Mouse (Mus musculus) neural tube, embryonic 13.5 days (tissue): Measurements from ENCODE around the gene Slit3. TPM values are rescaled to one million over a fixed set of nuclear protein-coding genes. Genes with fewer than 3 reads are reported as not detected.
A peak's percentile ranks its signal among the peaks of the same experiment; 100 is the strongest.

Experiments
- ATAC-seq: fragments of 200-750 bp; cut with Nextera tagmentation; 2 replicates; pipeline ENCODE4 v1.8.0; 2017; ENCODE audit warnings: low read depth, mild to moderate bottlenecking, moderate TSS enrichment, moderate library complexity
- H3K27ac ChIP-seq: fragments of 300-500 bp; sonication (generic); replicated peaks from 2 replicates; pipeline ENCODE4 v1.5.1; 2015; ENCODE audit warnings: moderate library complexity, mild to moderate bottlenecking, inconsistent platforms
- H3K27me3 ChIP-seq: fragments of 300-500 bp; sonication (generic); 2 replicates; pipeline ENCODE4 v1.6.1; 2015; ENCODE audit warnings: mild to moderate bottlenecking, inconsistent platforms
- H3K36me3 ChIP-seq: fragments of 300-500 bp; sonication (generic); 2 replicates; pipeline ENCODE4 v1.6.1; 2015; ENCODE audit warnings: mild to moderate bottlenecking, inconsistent platforms
- H3K4me1 ChIP-seq: fragments of 300-500 bp; sonication (generic); replicated peaks from 2 replicates; pipeline ENCODE4 v1.6.1; 2015; ENCODE audit warnings: inconsistent platforms
- H3K4me2 ChIP-seq: fragments of 300-500 bp; sonication (generic); 2 replicates; pipeline ENCODE4 v1.6.1; 2015; ENCODE audit warnings: inconsistent platforms, mild to moderate bottlenecking, moderate library complexity
- H3K4me3 ChIP-seq: fragments of 300-500 bp; sonication (generic); 2 replicates; pipeline ENCODE4 v1.5.1; 2015; ENCODE audit warnings: mild to moderate bottlenecking, inconsistent platforms
- H3K9ac ChIP-seq: fragments of 300-500 bp; sonication (generic); 2 replicates; pipeline ENCODE4 v1.6.1; 2015; ENCODE audit warnings: moderate library complexity, mild to moderate bottlenecking, inconsistent platforms
- H3K9me3 ChIP-seq: fragments of 300-500 bp; sonication (generic); 2 replicates; pipeline ENCODE4 v1.6.1; 2016; ENCODE audit warnings: inconsistent platforms
- WGBS: fragments of 180-500 bp; shearing (Covaris S2); methylation state at CpG from one replicate; pipeline ENCODE4 v1.1.7; 2015; 5-methylcytosine and 5-hydroxymethylcytosine counted together
- polyA plus RNA-seq: library from polyadenylated mRNA; unstranded; fragments of >200 nt; fragmentation: Nextera tagmentation; extraction: Ambion mirVana; gene quantifications from 2 replicates; pipeline ENCODE4 v1.2.1, GENCODE M21; 2015

Gene Slit3
- polyA plus RNA-seq, 1 experiment from 2014 or later, result 31.2 TPM

GRCm38 (mm10) chr11:35431130-35431529 lies 310.1 kb downstream of the Slit3 start:
- Histone ChIP-seq H3K27me3 (no peaks in the 10 kb centered on the region), H3K4me3 (no peak overlapping the region), H3K9me3 (no peaks in the 10 kb centered on the region), H3K4me2 (no peak overlapping the region), H3K27ac (no peak overlapping the region), H3K36me3 (no peaks in the 10 kb centered on the region), H3K4me1 (0 out of 2 replicates have a peak, but pooled peaks cover 3% of the 10 kb centered on the region), H3K9ac (no peak overlapping the region)
- 72% methylated on average over 8 of the region's 8 CpGs for WGBS
- ATAC-seq, result no peak

DNA sequence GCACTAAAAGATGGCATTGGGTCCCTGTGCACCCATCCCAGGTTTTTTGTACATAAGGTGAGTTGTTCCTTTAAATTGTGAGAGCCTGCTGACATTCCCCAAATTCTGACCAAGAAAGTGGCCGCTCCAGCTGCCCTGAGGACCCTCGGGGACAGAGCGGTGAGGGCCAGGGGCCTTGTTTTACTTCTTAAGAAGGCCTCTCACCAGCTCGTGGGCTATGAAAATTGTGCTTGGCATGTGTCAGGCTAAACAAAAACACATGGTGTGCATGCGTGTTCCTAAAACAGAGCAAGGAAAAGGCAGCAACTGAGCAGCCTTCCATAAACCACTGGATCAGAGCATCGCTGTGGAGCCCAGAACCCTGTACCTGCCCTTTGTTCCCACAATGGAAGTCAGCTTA lies 316.5 kb downstream of the Slit3 start:
- no peak overlapping the region for H3K4me3 ChIP-seq
- WGBS, result 90% methylated on average over 6 of the region's 6 CpGs
- H3K36me3 ChIP-seq, result no peaks in the 10 kb centered on the region
- H3K27ac ChIP-seq, result no peak overlapping the region
- H3K9ac ChIP-seq, result no peak overlapping the region
- H3K27me3 ChIP-seq, result no peaks in the 10 kb centered on the region
- no peak for ATAC-seq
- H3K4me2 ChIP-seq, result no peak overlapping the region
- 0 out of 2 replicates have a peak, but pooled peaks cover 3% of the 10 kb centered on the region for H3K4me1 ChIP-seq
- no peaks in the 10 kb centered on the region for H3K9me3 ChIP-seq

DNA sequence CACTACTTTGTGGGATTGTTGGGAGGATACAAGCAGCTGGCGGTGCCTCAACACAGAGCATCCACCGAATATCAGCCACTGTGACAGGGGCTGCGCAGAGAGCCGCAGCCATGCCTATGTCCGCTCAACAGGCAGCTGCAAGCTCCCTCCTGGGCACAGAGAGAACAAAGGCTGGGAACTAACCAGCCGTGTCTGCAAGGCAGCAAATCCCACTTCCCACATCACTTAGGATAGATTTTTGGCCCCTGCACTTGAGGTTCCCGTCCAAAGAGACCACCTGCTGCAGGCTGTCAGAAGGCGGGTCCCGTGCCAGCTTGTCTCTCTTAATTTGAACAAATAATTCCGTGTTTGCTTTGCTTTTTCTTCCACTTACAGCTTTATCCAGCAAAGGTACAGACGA lies 319.2 kb downstream of the Slit3 start:
- no peak overlapping the region for H3K27ac ChIP-seq
- 0 out of 2 replicates have a peak, but pooled peaks cover under 1% of the 10 kb centered on the region for H3K4me1 ChIP-seq
- no peak for ATAC-seq
- 38% methylated on average over 11 of the region's 11 CpGs for WGBS
- no peaks in the 10 kb centered on the region for H3K36me3 ChIP-seq
- H3K9me3 ChIP-seq, result no peaks in the 10 kb centered on the region
- H3K4me2 ChIP-seq, result no peak overlapping the region
- H3K9ac ChIP-seq, result no peak overlapping the region
- no peaks in the 10 kb centered on the region for H3K27me3 ChIP-seq
- H3K4me3 ChIP-seq, result no peak overlapping the region

DNA sequence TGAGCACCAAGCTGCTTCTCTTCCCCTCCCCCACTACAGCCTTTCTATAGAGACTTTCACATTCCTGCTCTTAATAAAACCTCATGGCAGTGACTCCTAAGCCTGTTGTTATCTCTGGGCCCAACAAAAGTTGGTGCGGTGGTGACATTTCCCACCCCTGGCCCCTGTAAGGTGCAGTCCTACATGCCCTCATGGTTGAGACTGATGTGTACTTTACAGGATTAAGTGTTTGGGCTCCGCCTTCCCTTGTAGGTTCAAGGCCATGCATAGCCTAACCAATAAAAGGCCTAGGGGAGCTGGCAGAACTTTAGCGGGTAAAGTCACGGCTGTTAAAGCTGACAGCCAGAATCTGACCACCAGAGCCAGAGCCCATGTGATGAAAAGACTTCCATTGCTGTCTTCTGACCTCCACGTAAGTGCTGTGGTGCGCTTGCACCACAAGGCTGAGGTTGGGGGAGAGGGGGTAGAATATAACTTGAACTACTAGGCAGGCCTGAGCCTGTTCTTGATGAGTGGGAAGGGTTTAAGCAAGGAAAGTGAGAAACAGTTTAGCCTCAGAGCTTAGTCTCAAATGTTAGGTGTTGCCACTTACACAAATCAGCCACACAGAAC lies 323.6 kb downstream of the Slit3 start:
- H3K27ac ChIP-seq, result no peak overlapping the region
- no peak for ATAC-seq
- H3K4me3 ChIP-seq, result no peak overlapping the region
- no peaks in the 10 kb centered on the region for H3K9me3 ChIP-seq
- H3K27me3 ChIP-seq, result peaks cover 17% of the 10 kb centered on the region; the same call in 1 of the 2 replicates
- H3K4me1 ChIP-seq, result peaks cover 4% of the 10 kb centered on the region; the same call in 1 of the 2 replicates
- H3K4me2 ChIP-seq, result no peak overlapping the region
- no peak overlapping the region for H3K9ac ChIP-seq
- H3K36me3 ChIP-seq, result no peaks in the 10 kb centered on the region
- 66% methylated on average over 6 of the region's 6 CpGs for WGBS

DNA sequence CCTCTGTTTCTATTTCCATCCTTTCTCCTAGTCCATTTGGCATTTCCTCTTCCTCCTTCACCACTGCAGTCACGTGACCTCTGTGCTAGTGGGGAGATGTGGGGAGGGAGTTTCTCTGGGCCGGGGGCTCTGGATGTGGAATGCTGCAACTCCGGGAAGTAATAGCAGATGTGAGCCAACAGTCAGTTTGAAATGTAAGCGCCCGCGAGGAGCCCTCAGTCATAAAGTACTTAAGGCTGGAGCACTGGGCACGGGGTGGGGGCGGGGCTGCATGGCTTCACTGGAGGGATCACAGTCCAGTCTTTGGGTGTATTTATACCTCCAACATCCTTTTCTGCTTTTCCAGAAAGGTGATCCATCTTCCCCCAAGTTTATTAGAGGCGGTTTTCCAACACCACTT lies 326.9 kb downstream of the Slit3 start:
- H3K4me1 ChIP-seq, result peaks cover 8% of the 10 kb centered on the region; the same call in 1 of the 2 replicates
- WGBS, result 27% methylated on average over 9 of the region's 9 CpGs
- H3K36me3 ChIP-seq, result no peaks in the 10 kb centered on the region

GRCm38 (mm10) chr11:35449199-35449598 lies 328.2 kb downstream of the Slit3 start:
- ATAC-seq, result no peak
- Histone ChIP-seq H3K27ac (no peak overlapping the region), H3K36me3 (no peaks in the 10 kb centered on the region), H3K4me3 (no peak overlapping the region), H3K4me2 (no peak overlapping the region), H3K9ac (no peak overlapping the region), H3K27me3 (peaks cover 33% of the 10 kb centered on the region), H3K4me1 (peaks cover 16% of the 10 kb centered on the region), H3K9me3 (no peaks in the 10 kb centered on the region)
- WGBS, result 79% methylated on average over 6 of the region's 6 CpGs

More for the DNA sequence above, 326.9 kb downstream of the Slit3 start:
- Histone ChIP-seq H3K4me2 (no peak overlapping the region), H3K4me3 (no peak overlapping the region), H3K27me3 (peaks cover 23% of the 10 kb centered on the region; the same call in 1 of the 2 replicates), H3K9me3 (no peaks in the 10 kb centered on the region), H3K27ac (no peak overlapping the region), H3K9ac (no peak overlapping the region)
- no peak for ATAC-seq

- peaks cover 26% of the 10 kb centered on the region for H3K4me1 ChIP-seq
- H3K9ac ChIP-seq, result no peak overlapping the region
- H3K36me3 ChIP-seq, result no peaks in the 10 kb centered on the region
- WGBS, result 37% methylated on average over 4 of the region's 4 CpGs
- H3K4me3 ChIP-seq, result no peak overlapping the region
- H3K9me3 ChIP-seq, result no peaks in the 10 kb centered on the region
- no peak overlapping the region for H3K27ac ChIP-seq
- H3K4me2 ChIP-seq, result no peak overlapping the region
- ATAC-seq, result no peak; the same call in 1 of the 2 replicates
- peaks cover 23% of the 10 kb centered on the region for H3K27me3 ChIP-seq
Measured at GRCm38 (mm10) chr11:35451636-35452035, 330.6 kb downstream of the Slit3 start.

DNA sequence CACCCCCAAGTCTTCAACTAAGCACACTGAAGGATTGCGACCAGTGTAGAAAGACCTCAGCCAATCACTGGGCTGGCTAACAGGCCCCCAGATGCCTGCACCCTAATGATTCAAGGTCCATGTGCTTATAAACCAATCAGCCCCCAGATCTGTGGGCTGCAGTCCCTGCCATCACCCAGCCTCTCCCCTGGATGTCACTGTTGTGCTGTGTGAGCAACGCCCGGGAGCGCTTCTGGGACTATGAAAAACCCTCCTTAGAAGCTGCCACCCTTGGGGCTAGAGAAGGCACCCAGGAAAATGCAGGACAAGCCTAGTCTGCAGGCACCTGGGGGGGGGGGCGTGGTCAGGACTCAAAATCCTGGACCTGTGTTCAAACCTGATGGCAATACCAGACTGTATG lies 331.4 kb downstream of the Slit3 start:
- Histone ChIP-seq H3K4me1 (peaks cover 26% of the 10 kb centered on the region), H3K36me3 (no peaks in the 10 kb centered on the region), H3K27ac (no peak overlapping the region), H3K27me3 (peaks cover 23% of the 10 kb centered on the region), H3K9me3 (no peaks in the 10 kb centered on the region), H3K4me2 (no peak overlapping the region), H3K4me3 (no peak overlapping the region), H3K9ac (no peak overlapping the region)
- WGBS, result 38% methylated on average over 5 of the region's 5 CpGs
- peak; percentile 83 for ATAC-seq

DNA sequence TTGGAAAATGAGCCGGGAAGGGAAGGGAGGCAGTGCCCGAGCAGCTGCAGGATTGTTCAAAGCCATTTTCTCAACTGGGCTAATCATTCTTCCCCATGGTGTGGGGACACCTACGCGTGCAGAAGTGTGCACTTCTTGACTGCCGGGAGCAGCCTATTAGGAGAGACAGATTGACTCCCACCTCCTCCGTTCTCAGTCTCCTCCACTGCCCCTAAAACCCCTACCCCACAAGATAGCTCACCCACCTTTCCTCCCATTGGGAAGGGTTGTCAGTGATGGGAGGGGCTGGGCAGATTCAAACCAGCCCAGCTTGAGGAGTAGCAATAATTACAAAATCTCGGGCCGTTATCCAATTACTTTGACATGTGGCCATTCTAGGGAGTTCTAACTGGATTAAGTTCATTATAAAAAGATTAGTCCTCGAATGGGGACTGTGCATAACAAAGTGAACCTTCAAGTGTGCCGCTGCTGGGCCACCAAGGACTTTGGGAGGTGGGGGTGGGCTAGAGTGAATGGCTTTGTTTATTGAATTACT lies 333.2 kb downstream of the Slit3 start:
- Histone ChIP-seq H3K9ac (0 out of 2 replicates have a peak overlapping the region, but pooled peaks have one; percentile 34), H3K4me2 (no peak overlapping the region), H3K9me3 (no peaks in the 10 kb centered on the region), H3K4me1 (peaks cover 26% of the 10 kb centered on the region), H3K27me3 (peaks cover 17% of the 10 kb centered on the region; the same call in 1 of the 2 replicates), H3K36me3 (no peaks in the 10 kb centered on the region), H3K27ac (no peak overlapping the region), H3K4me3 (no peak overlapping the region)
- WGBS, result 10% methylated on average over 10 of the region's 10 CpGs
- no peak for ATAC-seq

DNA sequence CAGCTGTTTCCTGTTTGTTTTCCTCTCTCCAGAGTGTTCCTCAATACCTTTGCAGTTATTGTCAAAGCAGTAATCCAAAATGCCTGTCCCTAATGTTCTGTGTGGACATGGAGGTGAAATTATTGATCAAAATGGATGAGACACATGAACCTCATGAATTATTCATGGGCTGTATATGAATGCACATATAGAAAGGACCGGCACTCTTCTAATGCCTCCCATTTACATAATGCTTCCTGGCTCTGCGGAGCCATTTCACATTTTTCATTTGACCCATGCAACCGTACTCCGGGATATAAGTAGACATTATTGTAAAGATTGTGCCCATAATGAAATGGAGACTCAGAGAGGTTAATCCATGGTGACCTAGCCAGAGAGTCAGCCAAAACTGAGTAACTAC lies 333.8 kb downstream of the Slit3 start:
- H3K36me3 ChIP-seq, result no peaks in the 10 kb centered on the region
- H3K4me2 ChIP-seq, result no peak overlapping the region
- H3K9ac ChIP-seq, result no peak overlapping the region
- peaks cover 14% of the 10 kb centered on the region; the same call in 1 of the 2 replicates for H3K27me3 ChIP-seq
- WGBS, result 28% methylated on average over 4 of the region's 4 CpGs
- no peak overlapping the region for H3K27ac ChIP-seq
- no peaks in the 10 kb centered on the region for H3K9me3 ChIP-seq
- peaks cover 29% of the 10 kb centered on the region for H3K4me1 ChIP-seq
- H3K4me3 ChIP-seq, result no peak overlapping the region
- no peak for ATAC-seq

DNA sequence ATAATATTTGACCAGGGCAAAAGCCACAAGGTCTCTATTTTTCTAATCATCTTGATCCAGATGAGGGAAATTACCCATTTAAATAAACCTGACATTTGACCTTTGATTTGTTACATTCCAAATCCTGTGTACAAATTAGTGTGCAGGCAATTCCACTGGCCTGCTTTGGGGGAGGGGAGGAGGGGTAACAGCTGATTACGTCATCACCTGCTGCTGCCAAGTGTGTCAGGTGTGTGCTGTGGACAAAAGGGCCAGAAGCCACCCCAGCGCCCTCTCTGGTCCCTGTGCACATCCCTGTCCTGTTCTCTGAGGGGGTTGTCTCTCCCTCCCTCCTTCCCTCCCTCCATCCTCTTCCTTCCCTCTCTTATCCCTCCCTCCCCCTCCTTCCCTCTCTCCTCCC lies 337.0 kb downstream of the Slit3 start:
- WGBS, result 60% methylated on average over 2 of the region's 2 CpGs
- peaks cover 28% of the 10 kb centered on the region for H3K4me1 ChIP-seq
- H3K36me3 ChIP-seq, result no peaks in the 10 kb centered on the region
- no peak overlapping the region for H3K27ac ChIP-seq
- no peak overlapping the region for H3K4me2 ChIP-seq
- no peak overlapping the region for H3K4me3 ChIP-seq
- no peak overlapping the region for H3K9ac ChIP-seq
- H3K9me3 ChIP-seq, result no peaks in the 10 kb centered on the region
- peaks cover 23% of the 10 kb centered on the region for H3K27me3 ChIP-seq
- ATAC-seq, result no peak

DNA sequence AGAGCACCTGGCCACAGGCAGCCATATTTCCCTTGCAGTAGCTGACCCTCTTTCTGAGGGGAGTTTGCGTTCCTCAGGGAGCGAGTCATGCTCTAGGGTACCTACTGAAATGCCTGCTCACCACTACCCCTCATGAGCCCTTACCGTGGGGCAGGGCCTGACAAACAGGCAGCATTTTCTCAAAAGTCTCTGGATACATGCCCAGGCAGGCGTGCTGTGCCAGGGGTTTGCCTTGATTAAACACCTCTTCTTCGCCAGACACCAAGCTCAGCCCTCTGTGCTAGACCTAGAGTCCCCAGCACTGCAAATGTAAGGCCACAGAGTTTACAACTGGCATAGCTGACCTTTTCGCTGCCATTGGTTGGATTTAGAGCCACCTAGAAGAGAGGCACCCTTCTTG lies 345.7 kb downstream of the Slit3 start:
- Histone ChIP-seq H3K4me3 (no peak overlapping the region), H3K27me3 (peaks cover 5% of the 10 kb centered on the region; the same call in 1 of the 2 replicates), H3K9me3 (no peaks in the 10 kb centered on the region), H3K4me1 (peaks cover 16% of the 10 kb centered on the region), H3K9ac (no peak overlapping the region), H3K36me3 (no peaks in the 10 kb centered on the region), H3K4me2 (no peak overlapping the region), H3K27ac (no peak overlapping the region)
- WGBS, result 87% methylated on average over 6 of the region's 6 CpGs
- no peak for ATAC-seq
